In genomic region chr17:26643993-26644392, GRCm38 (mm10) we compare ENCODE assay signal across 19 mouse cellular contexts. TPM values are rescaled to one million over a fixed set of nuclear protein-coding genes. Genes with fewer than 3 reads are reported as not detected.
DNase-seq lines count a peak whose midpoint lies in the region; ATAC-seq lines count a peak whose summit lies in the region.
"Had no signal": no experiment of that assay in that cellular context is flagged by ENCODE, and none has a peak within 500 bp of the region (broad histone marks: within the 10 kb centered on the region; RNA-seq: fewer than 3 reads in every experiment).

No protein-coding gene starts in this region.

- no peak for DNase-seq in hindbrain, embryonic 10.5 days (ENCODE audit: low spot score)
- no peak for DNase-seq in hindbrain, embryonic 14.5 days (ENCODE audit: low spot score)
- no peak for DNase-seq in adrenal gland, adult 2 months
- DNase-seq in kidney, postnatal 4 days: no peak
- DNase-seq: adrenal gland, postnatal 10 days; cerebellum, adult 18-20 months; cerebellum, postnatal 25 days; gastrocnemius, postnatal 10 days; right cerebral cortex, postnatal 25 days; spleen, adult 18-20 months had no signal

- H3K9me3 ChIP-seq in hindbrain, embryonic 10.5 days: no peaks in the 10 kb centered on the region
- no peaks in the 10 kb centered on the region for H3K9me3 ChIP-seq in hindbrain, embryonic 14.5 days (ENCODE audit: control insufficient read depth, low read length)
- no peaks in the 10 kb centered on the region for H3K9me3 ChIP-seq in embryonic facial prominence, embryonic 15.5 days (replicated peaks)
- H3K9me3 ChIP-seq in forebrain, embryonic 13.5 days (replicated peaks): no peaks in the 10 kb centered on the region
- no peaks in the 10 kb centered on the region for H3K9me3 ChIP-seq in midbrain, embryonic 12.5 days
- H3K9me3 ChIP-seq: hindbrain, embryonic 15.5 days; kidney, embryonic 15.5 days had no signal

- H3K36me3 ChIP-seq in hindbrain, embryonic 10.5 days: peaks cover 100% of the 10 kb centered on the region
- H3K36me3 ChIP-seq in hindbrain, embryonic 14.5 days (replicated peaks; ENCODE audit: control insufficient read depth, insufficient read depth): peaks cover 90% of the 10 kb centered on the region
- H3K36me3 ChIP-seq in embryonic facial prominence, embryonic 15.5 days: peaks cover 80% of the 10 kb centered on the region
- H3K36me3 ChIP-seq in forebrain, embryonic 13.5 days (ENCODE audit: poor library complexity, severe bottlenecking): peaks cover 98% of the 10 kb centered on the region
- peaks cover 84% of the 10 kb centered on the region for H3K36me3 ChIP-seq in midbrain, embryonic 12.5 days

- no peak for ATAC-seq in hindbrain, embryonic 14.5 days (ENCODE audit: low FRiP score)
- ATAC-seq in embryonic facial prominence, embryonic 15.5 days (ENCODE audit: insufficient number of reproducible peaks, low FRiP score, low TSS enrichment, low read depth): no peak
- ATAC-seq in forebrain, embryonic 13.5 days: no peak
- no peak for ATAC-seq in midbrain, embryonic 12.5 days (ENCODE audit: low FRiP score, low read depth)
- ATAC-seq: activated CD4-positive, CD25-positive, alpha-beta regulatory T cell, adult 4 months; intestine, postnatal 0 days had no signal

- no peak overlapping the region for H3K4me3 ChIP-seq in hindbrain, embryonic 10.5 days
- H3K4me3 ChIP-seq in hindbrain, embryonic 14.5 days (replicated peaks; ENCODE audit: low read length): no peak overlapping the region
- no peak overlapping the region for H3K4me3 ChIP-seq in embryonic facial prominence, embryonic 15.5 days (replicated peaks)
- no peak overlapping the region for H3K4me3 ChIP-seq in forebrain, embryonic 13.5 days
- H3K4me3 ChIP-seq in midbrain, embryonic 12.5 days: no peak overlapping the region
- H3K4me3 ChIP-seq: hindbrain, embryonic 15.5 days; kidney, embryonic 15.5 days had no signal

- 94% methylated on average over 2 of the region's 2 CpGs for WGBS in hindbrain, embryonic 10.5 days
- 100% methylated on average over 2 of the region's 2 CpGs for WGBS in hindbrain, embryonic 14.5 days
- WGBS in embryonic facial prominence, embryonic 15.5 days: 95% methylated on average over 2 of the region's 2 CpGs
- 92% methylated on average over 2 of the region's 2 CpGs for WGBS in forebrain, embryonic 13.5 days
- 97% methylated on average over 2 of the region's 2 CpGs for whole genome bisulfite sequencing in midbrain, embryonic 12.5 days

- no peak overlapping the region for H3K4me2 ChIP-seq in hindbrain, embryonic 14.5 days (replicated peaks)
- no peak overlapping the region for H3K4me2 ChIP-seq in embryonic facial prominence, embryonic 15.5 days (replicated peaks)
- H3K4me2 ChIP-seq in forebrain, embryonic 13.5 days: no peak overlapping the region
- no peak overlapping the region for H3K4me2 ChIP-seq in midbrain, embryonic 12.5 days (replicated peaks)
- H3K4me2 ChIP-seq: heart, embryonic 11.5 days; hindbrain, embryonic 15.5 days; kidney, embryonic 15.5 days had no signal

- no peaks in the 10 kb centered on the region for H3K27me3 ChIP-seq in hindbrain, embryonic 10.5 days (ENCODE audit: insufficient read depth, poor library complexity, severe bottlenecking)
- no peaks in the 10 kb centered on the region for H3K27me3 ChIP-seq in hindbrain, embryonic 14.5 days (ENCODE audit: control insufficient read depth, insufficient read depth, low read length)
- no peaks in the 10 kb centered on the region for H3K27me3 ChIP-seq in embryonic facial prominence, embryonic 15.5 days
- H3K27me3 ChIP-seq in forebrain, embryonic 13.5 days: no peaks in the 10 kb centered on the region
- no peaks in the 10 kb centered on the region for H3K27me3 ChIP-seq in midbrain, embryonic 12.5 days
- H3K27me3 ChIP-seq: hindbrain, embryonic 15.5 days; kidney, embryonic 15.5 days had no signal

- H3K27ac ChIP-seq in hindbrain, embryonic 10.5 days: peak overlapping the region; percentile 77
- no peak overlapping the region for H3K27ac ChIP-seq in hindbrain, embryonic 14.5 days
- H3K27ac ChIP-seq in embryonic facial prominence, embryonic 15.5 days (replicated peaks): 0 out of 2 replicates have a peak overlapping the region, but pooled peaks have one; percentile 24
- H3K27ac ChIP-seq in forebrain, embryonic 13.5 days: peak overlapping the region; percentile 75
- H3K27ac ChIP-seq in midbrain, embryonic 12.5 days (replicated peaks): peak overlapping the region; percentile 68
- H3K27ac ChIP-seq: kidney, embryonic 15.5 days; macrophage had no signal

- peaks cover 16% of the 10 kb centered on the region for H3K4me1 ChIP-seq in hindbrain, embryonic 10.5 days (replicated peaks)
- H3K4me1 ChIP-seq in hindbrain, embryonic 14.5 days (replicated peaks; ENCODE audit: control insufficient read depth, insufficient read depth, low read length): no peaks in the 10 kb centered on the region; the same call in 1 of the 2 replicates
- no peaks in the 10 kb centered on the region for H3K4me1 ChIP-seq in embryonic facial prominence, embryonic 15.5 days
- peaks cover 18% of the 10 kb centered on the region for H3K4me1 ChIP-seq in forebrain, embryonic 13.5 days
- peaks cover 16% of the 10 kb centered on the region for H3K4me1 ChIP-seq in midbrain, embryonic 12.5 days

- H3K9ac ChIP-seq in hindbrain, embryonic 14.5 days: no peak overlapping the region
- H3K9ac ChIP-seq in embryonic facial prominence, embryonic 15.5 days: no peak overlapping the region
- H3K9ac ChIP-seq in forebrain, embryonic 13.5 days: no peak overlapping the region
- no peak overlapping the region for H3K9ac ChIP-seq in midbrain, embryonic 12.5 days (replicated peaks)
- H3K9ac ChIP-seq: hindbrain, embryonic 15.5 days; kidney, embryonic 15.5 days had no signal

RNA-seq across cellular contexts. Expression of gene Atp6v0e, which starts 19.0 kb away (rescaled TPM):
- polyA plus RNA-seq in hindbrain, embryonic 10.5 days (2016; fragmentation: Nextera tagmentation; extraction: Ambion mirVana): 140 and 149 TPM in 2 replicates
- 91.3 and 106 TPM in 2 replicates for polyA plus RNA-seq in hindbrain, embryonic 14.5 days (2014; fragmentation: Nextera tagmentation; extraction: Ambion mirVana)
- 255 and 256 TPM in 2 replicates for polyA plus RNA-seq in embryonic facial prominence, embryonic 15.5 days (2015; fragmentation: Nextera tagmentation; extraction: Ambion mirVana)
- polyA plus RNA-seq in forebrain, embryonic 13.5 days (2015; fragmentation: Nextera tagmentation; extraction: Ambion mirVana): 139 and 144 TPM in 2 replicates
- polyA plus RNA-seq in midbrain, embryonic 12.5 days (2016; fragmentation: Nextera tagmentation; extraction: Ambion mirVana): 88.3 and 92.2 TPM in 2 replicates
- total RNA-seq in adrenal gland, adult 2 months (2021): 100 to 1,000 TPM; 213 to 229 TPM
- polyA plus RNA-seq in adrenal gland, adult 2 months (2012; rRNA removed): 193 and 215 TPM in 2 replicates
